13 mouse cellular contexts compared by ENCODE assay signal in genomic region chr6:65594171-65594570, GRCm38 (mm10).
DNase-seq lines count a peak whose midpoint lies in the region; ATAC-seq and TF ChIP-seq lines count a peak whose summit lies in the region.
"Had no signal": no experiment of that assay in that cellular context is flagged by ENCODE, and none has a peak within 500 bp of the region (broad histone marks: within the 10 kb centered on the region; RNA-seq: fewer than 3 reads in every experiment).

No protein-coding gene starts in this region.

- peak; percentile 59 to 61 for DNase-seq in lung, adult 18-20 months
- DNase-seq in lung, adult 2 months, result no peak
- DNase-seq in MEL-GATA-1-ER (ENCODE audit: extremely low read depth, low read depth), result peak; percentile 88
- peak; percentile 12 for DNase-seq in liver, embryonic 13.5 days
- no peak for DNase-seq in adrenal gland, adult 2 months
- DNase-seq in layer of hippocampus, postnatal 25 days (ENCODE audit: extremely low spot score in 1 of 2, low spot score in 1 of 2), result no peak
- no peak for DNase-seq in ovary, adult 18-20 months (ENCODE audit: low spot score)
- DNase-seq: cerebellum, postnatal 25 days; gastrocnemius, postnatal 14 days had no signal

- H3K27ac ChIP-seq in liver, embryonic 13.5 days, result no peak overlapping the region
- H3K27ac ChIP-seq: hindbrain, embryonic 14.5 days; limb, embryonic 15.5 days had no signal

- peaks cover 2% of the 10 kb centered on the region for H3K4me1 ChIP-seq in lung, adult 2 months (ENCODE audit: control insufficient read depth, insufficient read depth, low read length)
- H3K4me1 ChIP-seq in liver, embryonic 13.5 days (replicated peaks), result 0 out of 2 replicates have a peak, but pooled peaks cover 3% of the 10 kb centered on the region
- H3K4me1 ChIP-seq: limb, embryonic 15.5 days had no signal

- ATAC-seq in liver, embryonic 13.5 days (ENCODE audit: low read depth), result 0 out of 2 replicates have a peak, but pooled peaks have one; percentile 29
- peak; percentile 97 for ATAC-seq in neutrophil, adult 5-6 weeks (ENCODE audit: extremely low read depth, insufficient number of reproducible peaks, low FRiP score, poor library complexity, severe bottlenecking)

- 51% methylated on average over 3 of the region's 3 CpGs for WGBS in lung, adult 2 months
- 28% methylated on average over 3 of the region's 3 CpGs for WGBS in liver, embryonic 13.5 days (ENCODE audit: insufficient replicate concordance)

- no peaks in the 10 kb centered on the region for H3K9me3 ChIP-seq in liver, embryonic 13.5 days (replicated peaks)
- H3K9me3 ChIP-seq: limb, embryonic 15.5 days had no signal

- TF ChIP-seq CTCF in lung, adult 2 months (IDR thresholded peaks at IDR 0.05; ENCODE audit: insufficient read depth, low read length), result no peak

- H3K9ac ChIP-seq in liver, embryonic 13.5 days, result no peak overlapping the region
- H3K9ac ChIP-seq: hindbrain, embryonic 14.5 days; limb, embryonic 15.5 days had no signal

- H3K36me3 ChIP-seq in liver, embryonic 13.5 days, result no peaks in the 10 kb centered on the region
- H3K36me3 ChIP-seq: limb, embryonic 15.5 days had no signal

- TF ChIP-seq POLR2A in lung, adult 2 months (IDR thresholded peaks at IDR 0.05; ENCODE audit: borderline replicate concordance, extremely low read depth, low read depth, low read length), result no peak

- no peak overlapping the region for H3K4me3 ChIP-seq in lung, adult 2 months (replicated peaks; ENCODE audit: extremely low read depth, low read depth, low read length)
- H3K4me3 ChIP-seq in liver, embryonic 13.5 days (replicated peaks), result no peak overlapping the region
- H3K4me3 ChIP-seq: erythroblast, embryonic 14.5 days; limb, embryonic 15.5 days had no signal

- H3K27me3 ChIP-seq in liver, embryonic 13.5 days, result no peaks in the 10 kb centered on the region
- H3K27me3 ChIP-seq: limb, embryonic 15.5 days had no signal

- H3K4me2 ChIP-seq in liver, embryonic 13.5 days, result no peak overlapping the region
- H3K4me2 ChIP-seq: hindbrain, embryonic 14.5 days; limb, embryonic 15.5 days had no signal

Comparison
In these comparisons a context has a peak if more than half of its experiments do, and no peak if none do; other contexts are left out.
1. DNase-seq: peak in lung, adult 18-20 months (2 of 2), MEL-GATA-1-ER (single experiment) and liver, embryonic 13.5 days (single experiment); none in lung, adult 2 months (single experiment), adrenal gland, adult 2 months (single experiment), layer of hippocampus, postnatal 25 days (0 of 2) and ovary, adult 18-20 months (single experiment).